Mouse (Mus musculus) midbrain, embryonic 16.5 days (tissue): ENCODE results near the gene Plb1. TPM values are rescaled to one million over a fixed set of nuclear protein-coding genes. Genes with fewer than 3 reads are reported as not detected.

Experiments used
- ATAC-seq: fragments of 200-750 bp; cut with Nextera tagmentation; 2 replicates; pipeline ENCODE4 v1.8.0; 2017; ENCODE audit warnings: moderate TSS enrichment
- H3K27ac ChIP-seq: fragments of 300-500 bp; sonication (generic); 2 replicates; pipeline ENCODE4 v1.5.1; 2014; ENCODE audit warnings: mild to moderate bottlenecking, low read length, mixed read lengths
- H3K27me3 ChIP-seq: fragments of 300-500 bp; sonication (generic); 2 replicates; pipeline ENCODE4 v1.6.1; 2014; ENCODE audit warnings: low read depth, low read length, mixed read lengths; ENCODE audit not compliant: control insufficient read depth, insufficient read depth
- H3K36me3 ChIP-seq: fragments of 300-500 bp; sonication (generic); 2 replicates; pipeline ENCODE4 v1.6.1; 2014; ENCODE audit warnings: mild to moderate bottlenecking, low read length, moderate library complexity, mixed read lengths; ENCODE audit not compliant: control insufficient read depth, insufficient read depth
- H3K4me1 ChIP-seq: fragments of 300-500 bp; sonication (generic); 2 replicates; pipeline ENCODE4 v1.6.1; 2014; ENCODE audit warnings: mild to moderate bottlenecking, low read length, mixed read lengths; ENCODE audit not compliant: control insufficient read depth, insufficient read depth
- H3K4me2 ChIP-seq: fragments of 300-500 bp; sonication (generic); 2 replicates; pipeline ENCODE4 v1.6.1; 2014; ENCODE audit warnings: mild to moderate bottlenecking, low read length, mixed read lengths
- H3K4me3 ChIP-seq: fragments of 300-500 bp; sonication (generic); 2 replicates; pipeline ENCODE4 v1.5.1; 2014; ENCODE audit warnings: low read depth, mild to moderate bottlenecking, low read length, moderate library complexity, mixed read lengths
- H3K9ac ChIP-seq: fragments of 300-500 bp; sonication (generic); 2 replicates; pipeline ENCODE4 v1.6.1; 2014; ENCODE audit warnings: low read depth, low read length, mixed read lengths
- H3K9me3 ChIP-seq: fragments of 300-500 bp; sonication (generic); replicated peaks from 2 replicates; pipeline ENCODE4 v1.6.1; 2014; ENCODE audit warnings: mild to moderate bottlenecking, low read length, mixed read lengths; ENCODE audit not compliant: control insufficient read depth, poor library complexity, severe bottlenecking
- WGBS: fragments of 180-500 bp; shearing (Covaris S2); extraction: QIAGEN DNeasy Blood & Tissue Kit; methylation state at CpG from one replicate; pipeline ENCODE4 v1.1.7; 2014; 5-methylcytosine and 5-hydroxymethylcytosine counted together
- polyA plus RNA-seq: library from polyadenylated mRNA; unstranded; fragments of >200 nt; fragmentation: Nextera tagmentation; extraction: Ambion mirVana; gene quantifications from 2 replicates; pipeline ENCODE4 v1.2.1, GENCODE M21; 2015

Plb1 gene
- polyA plus RNA-seq, 1 experiment from 2014 or later = 0.04 TPM

- no peaks in the 10 kb centered on the region for H3K27me3 ChIP-seq
- H3K4me2 ChIP-seq = no peak overlapping the region
- no peak overlapping the region for H3K4me3 ChIP-seq
- ATAC-seq = peak; percentile 78
- H3K4me1 ChIP-seq = peaks cover 5% of the 10 kb centered on the region
- no peak overlapping the region for H3K27ac ChIP-seq
- no peaks in the 10 kb centered on the region for H3K36me3 ChIP-seq
- no peaks in the 10 kb centered on the region for H3K9me3 ChIP-seq
- H3K9ac ChIP-seq = no peak overlapping the region
- 35% methylated on average over 6 of the region's 6 CpGs for WGBS
Observed at GRCm38 (mm10) chr5:32335172-32335571, 102.7 kb downstream of the Plb1 start.

- H3K4me2 ChIP-seq = no peak overlapping the region
- no peak for ATAC-seq
- peaks cover 5% of the 10 kb centered on the region for H3K4me1 ChIP-seq
- no peaks in the 10 kb centered on the region for H3K36me3 ChIP-seq
- H3K4me3 ChIP-seq = no peak overlapping the region
- H3K9ac ChIP-seq = no peak overlapping the region
- 63% methylated on average over 5 of the region's 5 CpGs for WGBS
- no peaks in the 10 kb centered on the region for H3K27me3 ChIP-seq
- no peaks in the 10 kb centered on the region for H3K9me3 ChIP-seq
- no peak overlapping the region for H3K27ac ChIP-seq
Observed at GRCm38 (mm10) chr5:32336092-32336491, 103.6 kb downstream of the Plb1 start.

- ATAC-seq = no peak
- H3K27ac ChIP-seq = no peak overlapping the region
- H3K27me3 ChIP-seq = no peaks in the 10 kb centered on the region
- no peak overlapping the region for H3K9ac ChIP-seq
- H3K4me2 ChIP-seq = no peak overlapping the region
- WGBS = 80% methylated on average over 1 of the region's 1 CpGs
- peaks cover 5% of the 10 kb centered on the region for H3K4me1 ChIP-seq
- no peaks in the 10 kb centered on the region for H3K36me3 ChIP-seq
- no peak overlapping the region for H3K4me3 ChIP-seq
- H3K9me3 ChIP-seq = no peaks in the 10 kb centered on the region
Observed at GRCm38 (mm10) chr5:32337336-32337735, 104.8 kb downstream of the Plb1 start.

GRCm38 (mm10) chr5:32338339-32338738, 105.8 kb downstream of the Plb1 start:
- Histone ChIP-seq H3K4me2 (no peak overlapping the region), H3K4me1 (peaks cover 5% of the 10 kb centered on the region), H3K27ac (no peak overlapping the region), H3K27me3 (no peaks in the 10 kb centered on the region), H3K36me3 (no peaks in the 10 kb centered on the region), H3K4me3 (no peak overlapping the region), H3K9ac (no peak overlapping the region), H3K9me3 (no peaks in the 10 kb centered on the region)
- ATAC-seq = no peak
- whole genome bisulfite sequencing = 63% methylated on average over 2 of the region's 2 CpGs

GRCm38 (mm10) chr5:32338766-32339165, 106.3 kb downstream of the Plb1 start:
- WGBS = 79% methylated on average over 3 of the region's 3 CpGs
- H3K4me1 ChIP-seq = peaks cover 5% of the 10 kb centered on the region
- no peak overlapping the region for H3K4me2 ChIP-seq
- no peaks in the 10 kb centered on the region for H3K9me3 ChIP-seq
- no peak overlapping the region for H3K27ac ChIP-seq
- no peaks in the 10 kb centered on the region for H3K27me3 ChIP-seq
- no peak overlapping the region for H3K4me3 ChIP-seq
- no peak overlapping the region for H3K9ac ChIP-seq
- H3K36me3 ChIP-seq = no peaks in the 10 kb centered on the region
- no peak for ATAC-seq

GRCm38 (mm10) chr5:32340246-32340645, 107.7 kb downstream of the Plb1 start:
- Histone ChIP-seq H3K9me3 (no peaks in the 10 kb centered on the region), H3K27ac (no peak overlapping the region), H3K27me3 (no peaks in the 10 kb centered on the region), H3K9ac (no peak overlapping the region), H3K4me1 (peaks cover under 1% of the 10 kb centered on the region), H3K4me3 (no peak overlapping the region), H3K4me2 (no peak overlapping the region), H3K36me3 (no peaks in the 10 kb centered on the region)
- ATAC-seq = no peak
- 73% methylated on average over 1 of the region's 1 CpGs for WGBS

GRCm38 (mm10) chr5:32342711-32343285, 110.3 kb downstream of the Plb1 start:
- no peaks in the 10 kb centered on the region for H3K9me3 ChIP-seq
- ATAC-seq = no peak

GRCm38 (mm10) chr5:32346025-32346912, 113.8 kb downstream of the Plb1 start:
- WGBS = 33% methylated on average over 10 of the region's 10 CpGs
- Histone ChIP-seq H3K4me3 (no peak overlapping the region), H3K9ac (no peak overlapping the region), H3K4me1 (no peaks in the 10 kb centered on the region), H3K36me3 (no peaks in the 10 kb centered on the region), H3K27ac (peak overlapping the region; percentile 39), H3K9me3 (no peaks in the 10 kb centered on the region), H3K4me2 (0 out of 2 replicates have a peak overlapping the region, but pooled peaks have one; percentile 17), H3K27me3 (no peaks in the 10 kb centered on the region)
- peak; percentile 54 for ATAC-seq

More at GRCm38 (mm10) chr5:32342711-32343285, 110.3 kb downstream of the Plb1 start:
- Histone ChIP-seq H3K4me3 (no peak overlapping the region), H3K4me2 (no peak overlapping the region), H3K27ac (no peak overlapping the region), H3K4me1 (no peaks in the 10 kb centered on the region), H3K9ac (no peak overlapping the region), H3K27me3 (no peaks in the 10 kb centered on the region), H3K36me3 (no peaks in the 10 kb centered on the region)
- 67% methylated on average over 5 of the region's 5 CpGs for WGBS

GRCm38 (mm10) chr5:32349718-32350117, 117.2 kb downstream of the Plb1 start:
- 80% methylated on average over 3 of the region's 3 CpGs for WGBS
- Histone ChIP-seq H3K4me1 (no peaks in the 10 kb centered on the region), H3K9ac (no peak overlapping the region), H3K9me3 (no peaks in the 10 kb centered on the region), H3K4me2 (no peak overlapping the region), H3K36me3 (no peaks in the 10 kb centered on the region), H3K27me3 (no peaks in the 10 kb centered on the region), H3K4me3 (no peak overlapping the region), H3K27ac (no peak overlapping the region)
- ATAC-seq = no peak
